Mouse (Mus musculus) skeletal muscle tissue, adult 2 months (tissue): ENCODE measurements around the gene Agtpbp1.

ENCODE experiments used
- DNase-seq: peaks from one replicate; pipeline ENCODE4 v3.0.0-alpha.2; 2012; ENCODE audit warnings: low read depth, low spot score

The Agtpbp1 gene

GRCm38 (mm10) chr13:59534301-59534700 lies 50.7 kb downstream of the Agtpbp1 start:
- no peak for DNase-seq

GRCm38 (mm10) chr13:59533331-59533730 lies 51.7 kb downstream of the Agtpbp1 start:
- no peak for DNase-seq

GRCm38 (mm10) chr13:59531203-59531602 lies 53.8 kb downstream of the Agtpbp1 start:
- DNase-seq, result no peak

DNA sequence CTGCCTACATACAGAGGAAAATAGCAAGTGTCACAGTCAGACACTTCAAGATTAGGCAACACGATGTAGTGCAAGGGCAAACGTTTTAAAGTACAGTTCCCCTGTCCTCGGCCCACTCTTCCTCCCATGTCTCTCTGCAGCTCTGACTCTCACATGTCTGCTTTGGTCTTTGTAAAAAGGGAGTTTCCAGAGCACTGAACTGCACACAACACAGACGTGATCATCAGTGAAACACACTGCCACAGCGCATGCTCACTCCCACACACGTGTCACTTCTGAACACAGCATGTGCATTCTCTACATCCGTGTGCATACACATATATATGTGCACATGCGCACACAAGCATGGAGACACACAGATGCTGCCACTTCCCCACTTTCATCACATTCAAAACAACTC lies 54.5 kb downstream of the Agtpbp1 start:
- no peak for DNase-seq

DNA sequence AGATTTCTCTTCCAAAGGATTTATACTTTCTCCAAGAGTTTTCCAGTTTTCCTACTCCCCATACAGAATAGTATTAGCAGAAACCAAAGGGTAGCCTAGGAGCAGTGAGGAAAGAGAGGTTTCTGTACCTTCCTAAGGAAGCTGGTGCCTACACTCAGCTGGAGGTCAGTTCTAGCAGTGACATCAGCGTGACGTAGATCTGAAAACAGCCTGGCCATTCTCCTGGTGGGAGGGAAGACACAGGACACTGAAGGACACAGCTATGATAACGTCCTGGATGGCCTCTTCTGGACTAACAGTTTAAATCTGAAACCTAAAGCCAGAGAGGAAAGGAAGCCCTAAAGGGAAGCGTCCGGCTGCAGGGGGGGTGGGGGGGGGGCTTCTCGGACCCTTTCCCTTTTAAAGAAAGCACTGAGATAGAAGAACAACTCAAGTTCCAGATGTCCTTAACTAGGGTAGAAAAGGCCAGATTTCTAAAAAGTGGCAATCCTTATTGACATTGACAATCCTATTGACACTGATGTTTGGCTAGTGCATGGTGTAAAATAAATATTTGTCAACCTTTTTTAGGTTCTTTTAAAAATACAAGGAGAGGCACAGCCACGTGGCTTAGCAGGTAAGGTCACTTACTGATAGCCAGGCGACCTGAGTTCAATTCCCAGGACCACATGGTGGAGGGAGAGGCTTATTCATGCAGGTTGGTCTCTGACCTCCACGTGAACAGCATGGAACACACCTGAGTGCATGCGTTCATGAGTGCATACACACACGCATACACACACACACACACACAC lies 63.6 kb downstream of the Agtpbp1 start:
- no peak for DNase-seq

DNA sequence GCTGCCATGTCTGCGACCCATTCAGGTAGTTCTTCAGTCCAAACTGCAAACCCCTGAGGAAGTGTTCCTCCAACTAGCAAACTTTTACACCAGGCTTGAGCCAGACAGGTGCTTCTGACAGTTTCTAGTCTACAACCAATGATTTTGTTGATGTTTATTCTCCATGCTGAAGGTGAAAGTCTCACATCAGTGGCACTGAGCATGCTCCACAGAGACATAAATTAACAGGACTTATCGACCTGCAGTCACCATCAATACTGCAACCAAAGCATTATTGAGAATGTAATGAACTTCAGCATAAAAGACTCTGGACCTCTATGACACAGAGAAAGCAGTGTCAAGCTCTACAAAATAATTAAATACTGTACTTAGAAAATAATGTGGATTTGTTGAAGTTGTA lies 64.2 kb downstream of the Agtpbp1 start:
- no peak for DNase-seq

GRCm38 (mm10) chr13:59519479-59519878 lies 65.5 kb downstream of the Agtpbp1 start:
- no peak for DNase-seq

GRCm38 (mm10) chr13:59518016-59518415 lies 67.0 kb downstream of the Agtpbp1 start:
- DNase-seq, result no peak

GRCm38 (mm10) chr13:59515074-59515473 lies 70.0 kb downstream of the Agtpbp1 start:
- peak; percentile 20 for DNase-seq

DNA sequence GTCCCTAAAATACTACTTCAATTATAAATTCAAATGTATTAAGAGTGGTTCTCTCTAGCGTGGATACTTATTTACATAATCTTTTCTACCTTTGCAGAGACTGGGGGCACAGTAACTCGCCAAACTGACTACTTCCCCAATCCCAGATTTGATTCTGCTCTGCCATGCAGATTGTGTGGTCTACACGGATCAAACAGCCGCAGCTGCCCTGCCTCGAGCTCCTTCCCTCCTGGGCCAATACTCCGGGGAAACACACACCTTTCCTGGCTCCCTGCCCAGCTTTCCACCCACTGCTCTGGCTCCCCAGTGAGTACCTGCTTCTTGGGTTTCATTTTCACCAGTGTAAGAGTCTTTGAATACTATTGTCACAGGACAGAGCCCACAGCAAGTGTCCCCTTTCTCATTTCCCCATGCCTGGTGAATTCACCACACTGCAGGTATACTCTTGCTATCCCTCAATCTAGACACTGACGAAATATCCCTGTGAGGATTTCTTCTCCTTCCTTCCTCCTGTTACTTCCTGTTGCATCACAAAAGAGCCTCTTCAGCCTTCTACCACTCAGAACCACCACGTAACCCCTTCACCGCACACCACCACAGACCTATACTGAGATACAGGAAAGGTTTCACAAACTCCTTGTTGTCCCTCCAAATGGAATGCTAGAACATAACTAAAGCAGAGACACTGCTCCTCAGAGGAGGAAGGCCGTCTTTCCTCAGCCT lies 75.2 kb downstream of the Agtpbp1 start:
- no peak for DNase-seq

GRCm38 (mm10) chr13:59508584-59508983 lies 76.4 kb downstream of the Agtpbp1 start:
- no peak for DNase-seq

DNA sequence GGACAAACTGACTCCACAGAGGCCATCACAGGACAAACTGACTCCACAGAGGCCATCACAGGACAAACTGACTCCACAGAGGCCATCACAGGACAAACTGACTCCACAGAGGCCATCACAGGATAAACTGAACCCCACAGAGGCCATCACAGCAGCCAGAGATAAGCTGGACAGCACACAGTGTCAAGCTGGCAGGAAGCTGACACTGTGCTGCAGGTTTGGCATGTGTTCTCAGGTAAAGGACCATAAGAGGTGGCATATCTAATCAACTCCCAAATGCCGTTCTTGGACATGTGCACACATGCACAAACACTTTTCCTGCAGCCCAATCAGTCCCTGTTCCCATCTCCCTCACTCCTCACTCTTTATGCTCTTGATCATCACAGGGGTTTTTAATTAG lies 78.6 kb downstream of the Agtpbp1 start:
- no peak for DNase-seq

GRCm38 (mm10) chr13:59505867-59506266 lies 79.2 kb downstream of the Agtpbp1 start:
- DNase-seq, result no peak

GRCm38 (mm10) chr13:59503581-59503980 lies 81.4 kb downstream of the Agtpbp1 start:
- DNase-seq, result no peak

DNA sequence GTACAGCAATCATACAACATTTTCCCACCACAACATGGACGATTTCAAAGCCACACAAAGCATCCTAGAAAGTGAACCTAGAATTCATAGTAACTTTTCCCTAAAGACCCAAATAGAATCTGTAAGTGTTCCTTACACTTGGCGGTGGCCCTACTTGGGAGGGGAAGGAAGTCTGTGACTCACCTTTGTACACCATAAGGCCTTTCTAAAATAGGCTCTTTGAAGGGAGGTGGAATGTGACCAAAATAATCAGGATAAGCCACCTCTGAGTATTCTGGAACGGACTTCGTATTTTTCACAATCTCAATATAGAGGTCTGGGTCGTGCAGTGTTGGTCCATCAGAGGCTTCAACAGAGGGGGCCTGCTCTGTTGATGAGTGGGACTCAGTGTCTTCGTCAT lies 85.2 kb downstream of the Agtpbp1 start:
- no peak for DNase-seq

- no peak for DNase-seq
Measured at GRCm38 (mm10) chr13:59499374-59499773, 85.7 kb downstream of the Agtpbp1 start.

DNA sequence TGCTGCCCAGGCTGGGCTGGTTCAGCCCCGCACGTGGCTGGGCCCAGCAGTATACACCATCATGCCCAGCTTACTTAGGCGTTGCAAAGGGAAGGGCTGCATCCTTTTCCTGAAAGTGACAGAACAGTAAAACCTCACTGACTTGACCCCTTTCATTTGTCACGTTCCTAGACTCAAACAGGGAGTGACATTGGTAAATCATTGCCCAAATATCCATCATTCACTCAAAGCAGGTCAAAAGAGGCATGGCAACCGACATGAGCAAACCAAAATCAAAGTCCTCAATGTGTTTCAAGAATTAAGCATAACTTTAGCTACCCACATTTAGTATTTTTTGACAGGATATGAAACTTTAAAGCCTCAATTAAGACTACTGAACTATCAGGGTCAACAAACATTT lies 86.8 kb downstream of the Agtpbp1 start:
- no peak for DNase-seq

GRCm38 (mm10) chr13:59495839-59496238 lies 89.2 kb downstream of the Agtpbp1 start:
- no peak for DNase-seq

DNA sequence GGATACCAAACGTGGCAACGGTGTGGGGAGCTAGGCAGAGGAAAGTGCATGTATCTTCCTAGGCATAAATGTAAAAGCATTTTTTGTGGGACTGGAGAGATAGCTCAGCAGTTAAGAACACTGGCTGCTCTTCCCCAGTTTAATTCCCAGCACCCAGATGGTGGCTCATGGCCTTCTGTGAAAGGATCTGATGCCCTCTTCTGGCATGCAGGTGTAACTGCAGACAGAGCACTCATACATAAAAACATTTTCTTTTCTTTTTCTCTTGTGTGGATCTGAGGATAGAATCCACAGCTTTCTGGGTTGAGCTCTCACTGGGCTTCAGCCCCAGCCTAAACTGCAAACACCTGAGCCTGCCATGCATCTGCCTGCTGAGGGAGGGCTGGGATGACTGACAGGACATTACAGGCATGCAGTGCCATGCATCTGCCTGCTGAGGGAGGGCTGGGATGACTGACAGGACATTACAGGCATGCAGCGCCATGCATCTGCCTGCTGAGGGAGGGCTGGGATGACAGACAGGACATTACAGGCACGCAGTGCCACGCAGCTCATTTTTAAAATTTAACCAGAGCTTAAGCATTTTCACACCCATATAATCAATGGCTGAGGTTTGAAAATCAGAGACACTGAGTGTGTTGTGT lies 90.3 kb downstream of the Agtpbp1 start:
- DNase-seq, result no peak

- no peak for DNase-seq
Measured at GRCm38 (mm10) chr13:59490726-59491125, 94.3 kb downstream of the Agtpbp1 start.

GRCm38 (mm10) chr13:59489143-59489542 lies 95.9 kb downstream of the Agtpbp1 start:
- no peak for DNase-seq

GRCm38 (mm10) chr13:59487287-59487686 lies 97.7 kb downstream of the Agtpbp1 start:
- no peak for DNase-seq

DNA sequence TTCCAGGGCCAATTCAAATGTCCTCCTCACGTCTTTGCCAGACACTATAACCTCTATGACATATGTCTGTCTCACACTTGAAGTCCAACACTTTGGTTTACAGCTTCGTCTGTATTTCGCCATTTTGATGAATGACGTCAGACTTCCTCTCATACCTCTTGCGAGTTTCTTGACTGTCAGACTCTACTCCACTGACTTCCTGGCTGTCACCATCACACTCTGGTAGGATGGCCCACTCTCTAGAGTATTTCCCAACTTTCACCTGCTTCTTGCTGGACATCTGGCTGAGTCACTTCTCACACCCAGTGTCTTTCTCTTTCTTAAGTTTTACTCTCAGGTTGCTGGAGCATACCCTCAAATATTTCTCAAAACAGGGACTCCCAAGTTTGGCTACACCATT lies 98.8 kb downstream of the Agtpbp1 start:
- no peak for DNase-seq
